Mouse (Mus musculus) splenic B cell, adult 2 months (primary cell): ENCODE measurements around the gene Hmces.

Source experiments
- DNase-seq: peaks from one replicate; pipeline ENCODE4 v3.0.0-alpha.2; 2011; ENCODE audit warnings: low read depth, low spot score
- H3K27me3 ChIP-seq: 2 replicates; pipeline ENCODE4 v1.6.1; 2012; ENCODE audit warnings: mild to moderate bottlenecking, low read length, moderate library complexity, mixed read lengths; ENCODE audit not compliant: control insufficient read depth, poor library complexity, insufficient read depth, severe bottlenecking
- H3K36me3 ChIP-seq: 2 replicates; pipeline ENCODE4 v1.6.1; 2012; ENCODE audit warnings: mild to moderate bottlenecking, low read length, moderate library complexity, mixed read lengths; ENCODE audit not compliant: control insufficient read depth, poor library complexity, insufficient read depth, severe bottlenecking

The Hmces gene

GRCm38 (mm10) chr6:87886721-87887120 lies 27.0 kb upstream of the Hmces start:
- peaks cover 12% of the 10 kb centered on the region for H3K36me3 ChIP-seq
- no peak for DNase-seq
- no peaks in the 10 kb centered on the region for H3K27me3 ChIP-seq

DNA sequence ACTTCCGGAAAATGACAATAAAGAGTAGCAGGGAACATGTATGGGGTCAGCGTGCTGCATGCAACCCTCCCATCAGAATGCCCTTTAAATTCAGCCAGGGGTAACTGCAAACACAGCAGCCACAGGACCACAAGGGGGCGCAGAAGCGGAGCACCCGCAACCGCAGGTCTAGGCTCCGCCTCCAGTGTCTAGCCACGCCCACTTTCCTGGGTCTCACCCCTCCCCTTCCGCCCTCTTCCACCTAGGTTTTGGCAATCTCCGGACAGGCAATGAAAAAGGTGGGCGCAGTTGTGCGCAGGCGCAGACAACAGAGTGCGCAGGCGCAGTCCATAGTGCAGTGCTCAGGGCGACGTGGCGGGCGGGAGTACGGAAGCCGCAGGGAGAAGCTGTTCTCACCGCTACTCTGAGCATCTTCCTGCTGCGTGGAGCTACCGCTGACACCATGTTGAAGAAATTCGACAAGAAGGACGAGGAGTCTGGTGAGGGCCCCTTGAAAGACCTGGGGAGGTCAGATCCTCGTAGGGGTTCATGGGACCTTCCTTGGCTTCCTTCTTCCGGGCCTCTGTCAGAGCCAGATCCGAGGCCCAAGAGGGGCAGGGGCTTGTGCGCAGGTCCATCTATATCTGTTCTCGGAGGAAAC lies 26.0 kb upstream of the Hmces start, which contains the start of gene Copg1:
Gene Copg1, plus strand, starts transcription at position 221 of the 640 bp plus-strand sequence.
- Histone ChIP-seq H3K36me3 (peaks cover 12% of the 10 kb centered on the region), H3K27me3 (no peaks in the 10 kb centered on the region)
- DNase-seq: peak; percentile 100

DNA sequence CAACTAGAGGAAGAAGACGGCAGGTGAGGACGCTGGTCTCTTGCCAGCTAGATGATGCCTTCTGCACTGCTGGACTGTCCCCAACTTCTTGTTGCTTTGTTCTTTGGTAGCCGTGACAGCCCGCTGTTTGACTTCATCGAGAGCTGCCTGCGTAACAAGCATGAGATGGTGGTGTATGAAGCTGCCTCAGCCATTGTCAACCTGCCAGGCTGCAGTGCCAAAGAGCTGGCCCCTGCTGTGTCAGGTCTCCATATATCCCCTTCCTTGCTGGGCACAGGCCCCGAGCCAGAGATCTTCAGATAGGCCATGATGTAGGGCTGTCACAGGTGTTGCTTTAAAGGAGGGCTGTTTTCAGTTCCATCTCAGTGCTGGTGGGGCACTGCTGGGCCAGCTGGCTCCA lies 19.8 kb upstream of the Hmces start:
- peaks cover 34% of the 10 kb centered on the region for H3K36me3 ChIP-seq
- no peaks in the 10 kb centered on the region for H3K27me3 ChIP-seq
- DNase-seq: no peak

DNA sequence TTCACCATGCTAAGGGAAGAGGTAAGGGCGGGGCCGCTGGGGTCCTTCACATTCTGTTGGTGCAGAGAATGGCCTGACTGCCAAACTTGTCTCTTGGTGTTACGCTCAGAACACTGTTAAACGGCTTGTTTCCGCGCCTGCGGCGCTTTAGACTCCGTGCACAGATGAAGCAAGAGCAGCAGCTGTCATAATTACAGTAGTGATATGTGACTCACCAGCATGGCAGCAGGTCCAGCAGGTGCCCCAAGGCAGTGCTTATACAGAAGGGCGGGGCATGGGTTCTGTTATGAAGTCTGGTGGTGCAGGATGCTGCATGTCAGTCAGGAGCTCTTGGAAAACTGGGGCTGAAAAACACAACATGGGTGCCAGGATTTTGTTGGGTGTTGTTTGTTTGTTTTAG lies 15.7 kb upstream of the Hmces start:
- Histone ChIP-seq H3K27me3 (no peaks in the 10 kb centered on the region), H3K36me3 (peaks cover 29% of the 10 kb centered on the region)
- no peak for DNase-seq

- peak; percentile 36 for DNase-seq
- Histone ChIP-seq H3K36me3 (peaks cover 14% of the 10 kb centered on the region), H3K27me3 (no peaks in the 10 kb centered on the region)
Observed at GRCm38 (mm10) chr6:87906632-87907031, 7.1 kb upstream of the Hmces start.

DNA sequence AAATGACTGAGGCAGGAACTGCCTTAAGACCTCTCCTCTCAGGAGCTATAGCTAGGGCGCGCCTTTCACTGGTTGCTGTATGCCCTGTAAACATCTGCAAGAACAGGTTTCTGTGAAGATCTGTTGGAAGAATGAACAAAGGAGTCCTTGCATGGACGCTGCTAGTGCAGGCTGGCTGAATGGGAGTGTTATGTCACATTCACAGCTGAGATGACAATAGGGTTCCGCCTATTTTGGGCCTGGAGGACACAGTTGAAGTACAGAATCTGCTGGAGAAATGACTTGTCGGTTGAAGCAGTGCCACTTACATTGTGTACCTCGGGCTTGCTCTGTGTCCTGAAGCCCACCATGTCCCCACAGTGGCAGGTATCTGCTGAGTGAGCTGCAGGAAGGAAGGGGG lies 4.6 kb upstream of the Hmces start:
- H3K27me3 ChIP-seq: no peaks in the 10 kb centered on the region
- DNase-seq: no peak

GRCm38 (mm10) chr6:87911559-87911958 lies 2.2 kb upstream of the Hmces start:
- Histone ChIP-seq H3K36me3 (peaks cover 10% of the 10 kb centered on the region), H3K27me3 (no peaks in the 10 kb centered on the region)
- DNase-seq: peak; percentile 46

More for the DNA sequence above, 4.6 kb upstream of the Hmces start:
- H3K36me3 ChIP-seq: peaks cover 10% of the 10 kb centered on the region

DNA sequence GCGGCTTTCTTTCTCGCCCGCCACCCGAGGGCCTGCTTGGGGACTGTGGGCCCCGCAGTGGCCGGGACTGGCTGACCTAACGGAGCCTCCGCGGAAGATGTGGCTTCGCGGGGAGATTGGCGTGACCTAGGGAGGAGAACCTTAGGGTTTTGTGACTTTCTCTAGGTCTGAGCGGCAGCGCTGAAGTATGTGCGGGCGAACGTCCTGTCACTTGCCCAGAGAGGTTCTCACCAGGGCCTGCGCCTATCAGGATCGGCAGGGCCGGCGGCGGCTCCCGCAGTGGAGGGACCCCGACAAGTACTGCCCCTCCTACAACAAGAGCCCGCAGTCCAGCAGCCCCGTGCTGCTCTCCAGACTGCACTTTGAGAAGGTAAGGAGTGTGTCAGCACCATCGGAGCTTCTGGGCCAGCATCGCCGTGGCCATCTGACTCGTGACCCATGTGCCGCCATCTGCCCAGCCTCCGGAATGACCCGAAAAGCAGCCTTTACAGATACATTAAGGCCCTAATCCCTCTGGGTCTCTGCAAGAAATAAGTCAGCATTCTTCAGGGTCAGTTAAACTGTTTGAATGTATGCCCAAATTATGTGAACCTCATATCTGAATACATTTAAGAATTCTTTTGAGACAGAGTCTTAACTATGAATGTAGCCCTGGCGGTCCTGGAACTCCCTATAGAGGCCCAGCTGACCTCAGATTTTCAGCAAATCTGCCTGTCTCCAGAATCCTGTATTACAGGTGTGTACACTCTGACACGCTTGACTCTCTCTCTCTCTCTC lies 779 bp downstream of the Hmces start:
- Histone ChIP-seq H3K27me3 (no peaks in the 10 kb centered on the region), H3K36me3 (peaks cover 11% of the 10 kb centered on the region)
- no peak for DNase-seq

DNA sequence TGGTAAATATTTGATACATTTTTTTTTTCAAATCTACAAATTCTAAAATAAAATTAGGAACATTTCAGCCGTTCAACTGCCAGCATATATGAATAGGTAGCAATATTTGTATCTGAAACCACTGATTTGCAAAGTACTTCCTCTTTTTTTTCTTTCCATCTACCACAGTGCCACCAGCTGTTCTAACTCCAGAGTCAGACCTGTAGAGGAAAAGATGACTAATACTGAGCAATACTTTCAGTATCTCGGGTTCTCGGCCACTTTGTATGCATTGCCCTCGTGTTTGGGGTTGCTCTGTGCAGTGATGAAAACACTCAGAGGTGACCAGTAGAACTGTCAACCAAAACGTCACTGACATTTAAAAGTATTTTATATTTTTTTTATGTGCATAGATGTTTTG lies 2.2 kb downstream of the Hmces start:
- peak; percentile 90 for DNase-seq
- no peaks in the 10 kb centered on the region for H3K27me3 ChIP-seq
- peaks cover 9% of the 10 kb centered on the region for H3K36me3 ChIP-seq

- H3K27me3 ChIP-seq: no peaks in the 10 kb centered on the region
- peaks cover 14% of the 10 kb centered on the region for H3K36me3 ChIP-seq
- DNase-seq: no peak
Observed at GRCm38 (mm10) chr6:87921201-87921600, 7.5 kb downstream of the Hmces start.

GRCm38 (mm10) chr6:87923624-87924023 lies 9.9 kb downstream of the Hmces start:
- Histone ChIP-seq H3K36me3 (peaks cover 6% of the 10 kb centered on the region), H3K27me3 (no peaks in the 10 kb centered on the region)
- peak; percentile 37 for DNase-seq

- no peaks in the 10 kb centered on the region for H3K27me3 ChIP-seq
- H3K36me3 ChIP-seq: peaks cover 17% of the 10 kb centered on the region
- DNase-seq: no peak
Observed at GRCm38 (mm10) chr6:87935037-87935436, 21.3 kb downstream of the Hmces start.

DNA sequence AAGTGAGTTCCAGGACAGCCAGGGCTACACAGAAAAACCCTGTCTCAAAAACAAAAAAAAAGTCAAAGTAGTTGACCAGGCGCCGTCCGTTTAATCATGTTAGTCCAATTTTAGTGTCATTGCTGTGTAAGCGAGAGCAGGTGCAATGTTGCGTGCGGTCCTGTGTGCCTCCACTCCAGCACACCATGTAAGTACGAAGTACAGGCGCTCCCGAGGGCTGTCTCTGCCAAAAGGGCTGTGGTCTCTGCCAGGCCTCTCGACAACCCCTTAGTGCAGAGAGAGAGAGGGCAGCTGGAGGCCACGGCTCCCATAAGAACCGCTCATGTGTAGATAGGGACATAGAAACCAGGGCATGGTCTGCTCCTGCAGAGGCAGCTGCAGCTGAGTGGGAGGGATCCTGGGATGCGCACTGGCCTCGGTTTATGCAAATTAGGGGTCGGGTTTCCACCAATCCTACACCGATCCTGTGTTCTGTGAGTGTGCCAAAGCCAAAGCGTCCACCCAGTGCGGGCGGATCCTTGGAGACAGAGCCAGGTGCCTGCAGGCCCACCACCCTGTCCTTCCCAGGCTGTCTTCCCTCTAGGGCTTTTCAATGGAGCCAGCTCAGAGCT lies 23.5 kb downstream of the Hmces start:
- H3K27me3 ChIP-seq: no peaks in the 10 kb centered on the region
- H3K36me3 ChIP-seq: peaks cover 10% of the 10 kb centered on the region; the same call in 1 of the 2 replicates
- DNase-seq: no peak

GRCm38 (mm10) chr6:87938941-87939340 lies 25.2 kb downstream of the Hmces start:
- Histone ChIP-seq H3K27me3 (no peaks in the 10 kb centered on the region), H3K36me3 (peaks cover 10% of the 10 kb centered on the region; the same call in 1 of the 2 replicates)
- no peak for DNase-seq

- Histone ChIP-seq H3K27me3 (no peaks in the 10 kb centered on the region), H3K36me3 (no peaks in the 10 kb centered on the region)
- no peak for DNase-seq
Observed at GRCm38 (mm10) chr6:87942179-87942578, 28.4 kb downstream of the Hmces start.
